Mouse (Mus musculus): ENCODE data around the gene Fyb.
A peak's percentile ranks its signal among the peaks of the same experiment; 100 is the strongest.
"Not testable (repeated sequence)": the region's sequence is repeated elsewhere in the genome, so short reads cannot be mapped to it uniquely, and the experiment has no call there.

Gene Fyb

DNA sequence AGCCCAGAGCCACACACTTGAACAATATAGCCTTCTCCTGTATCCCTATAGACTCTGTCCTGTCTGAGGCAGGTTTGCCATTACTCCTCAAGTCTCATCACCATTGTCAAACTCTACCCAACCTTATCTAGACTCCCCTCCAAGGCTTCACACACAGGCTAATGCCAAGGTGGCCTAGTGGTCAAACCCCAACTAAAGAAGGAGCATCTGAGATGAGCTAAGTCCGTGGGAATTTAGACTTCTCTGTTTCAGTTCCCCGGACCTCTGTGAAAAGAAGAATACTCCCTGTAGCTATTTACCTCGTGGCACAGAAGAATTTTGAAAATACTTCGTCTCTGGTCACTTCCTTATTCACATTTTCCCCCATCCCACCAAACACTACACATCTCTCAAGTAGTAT, 39.5 kb downstream of the Fyb start:
- no peak for DNase-seq (ENCODE audit: low read depth, low spot score)

DNA sequence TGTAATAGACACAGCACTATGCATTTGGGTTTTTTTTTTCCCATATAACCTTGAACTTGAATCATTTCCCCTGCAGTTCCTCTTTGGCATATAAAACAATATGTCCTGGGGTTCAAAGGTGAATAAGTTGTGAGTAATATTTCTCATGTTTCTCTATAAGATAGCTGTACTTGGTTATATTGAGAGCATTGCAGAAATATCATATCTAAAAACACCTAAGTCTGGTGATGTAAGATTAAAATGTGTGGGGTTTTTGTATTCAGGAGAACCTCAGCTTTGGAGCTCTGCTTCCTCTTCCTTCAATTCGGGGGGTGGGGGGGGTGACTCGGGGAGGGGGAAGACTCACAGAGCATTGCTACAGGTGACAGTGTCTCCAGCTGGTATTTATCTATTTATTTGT, 40.0 kb downstream of the Fyb start:
- DNase-seq (ENCODE audit: low read depth, low spot score), result no peak

DNA sequence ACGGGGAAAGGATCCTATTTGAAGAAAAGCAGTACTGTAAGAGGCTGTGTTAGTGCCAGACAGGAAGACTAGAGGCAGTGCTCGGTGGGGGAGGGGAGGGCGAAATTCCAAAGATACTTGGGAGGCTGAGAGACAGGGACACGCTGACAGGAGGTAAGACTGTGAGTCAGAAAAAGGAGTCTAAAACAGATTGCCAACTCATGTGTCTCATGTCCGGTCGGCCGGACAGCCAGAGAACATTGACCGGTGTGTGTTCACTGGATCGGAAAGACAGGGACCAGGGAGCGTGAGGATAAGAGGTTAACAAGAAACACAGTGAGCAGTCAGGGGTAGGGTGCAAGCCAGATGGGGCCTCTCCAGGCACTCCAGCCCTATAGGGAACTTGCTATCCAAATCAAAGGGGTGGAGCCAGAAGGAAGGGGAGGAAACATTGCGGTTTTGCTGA, 42.3 kb downstream of the Fyb start:
- DNase-seq (ENCODE audit: low read depth, low spot score), result no peak

DNA sequence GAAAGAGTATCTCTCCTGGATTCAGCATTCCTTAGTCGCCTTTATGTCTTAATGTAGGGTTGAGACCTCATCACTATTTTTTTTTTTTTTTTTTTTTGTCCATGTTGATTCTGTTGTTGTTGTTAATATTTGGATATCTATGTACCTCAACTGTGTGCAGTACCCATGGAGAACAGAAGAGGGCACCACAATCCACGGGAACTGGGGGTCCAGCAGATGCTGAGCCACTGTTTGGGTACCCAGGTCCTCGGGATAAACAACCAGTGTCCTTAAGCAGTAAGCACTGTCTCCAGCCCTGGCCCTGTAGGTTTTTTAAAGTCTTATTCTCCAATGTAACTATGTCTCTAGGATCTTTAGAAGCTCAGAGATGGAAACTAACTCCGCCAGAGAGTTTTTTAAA, 43.2 kb downstream of the Fyb start:
- no peak for DNase-seq (ENCODE audit: low read depth, low spot score)

DNA sequence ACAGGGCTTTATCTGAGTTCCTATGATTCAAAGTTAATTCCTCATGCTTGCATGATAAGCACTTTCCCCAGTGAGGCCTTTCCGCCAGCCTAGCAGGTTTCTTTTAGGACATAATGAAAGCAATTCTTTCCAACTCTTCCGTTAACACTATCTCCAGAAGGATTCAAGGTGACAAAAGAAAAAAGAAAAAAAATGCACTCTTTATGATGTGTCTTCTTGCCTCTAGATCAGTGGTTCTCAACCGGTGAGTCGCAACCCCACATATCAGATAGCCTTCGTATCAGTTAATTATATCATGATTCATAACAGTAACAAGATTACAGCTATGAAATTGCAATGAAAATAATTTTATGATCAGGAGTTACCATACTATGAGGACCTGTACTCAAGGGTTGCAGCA, 45.3 kb downstream of the Fyb start:
- no peak for DNase-seq (ENCODE audit: low read depth, low spot score)

DNA sequence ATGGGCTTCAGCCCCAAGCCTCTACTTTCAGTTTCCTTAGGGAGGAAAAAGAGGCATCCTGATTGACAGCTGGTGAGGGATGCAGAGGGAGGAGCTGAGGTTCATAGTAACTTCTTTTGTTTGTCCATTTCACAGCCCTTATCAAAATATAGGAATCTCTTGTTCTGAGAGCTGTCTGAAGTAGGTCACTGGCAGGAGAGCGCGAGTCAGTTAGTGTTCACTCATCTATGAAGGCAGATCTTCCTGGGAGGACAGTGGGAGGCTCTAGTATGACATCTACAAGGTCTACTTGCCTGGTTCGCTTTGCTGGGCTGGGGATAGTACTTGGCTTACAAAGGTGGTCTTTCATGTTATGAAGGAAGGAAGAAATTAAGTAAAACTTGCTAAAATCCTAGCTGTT, 46.0 kb downstream of the Fyb start:
- DNase-seq (ENCODE audit: low read depth, low spot score), result no peak

DNA sequence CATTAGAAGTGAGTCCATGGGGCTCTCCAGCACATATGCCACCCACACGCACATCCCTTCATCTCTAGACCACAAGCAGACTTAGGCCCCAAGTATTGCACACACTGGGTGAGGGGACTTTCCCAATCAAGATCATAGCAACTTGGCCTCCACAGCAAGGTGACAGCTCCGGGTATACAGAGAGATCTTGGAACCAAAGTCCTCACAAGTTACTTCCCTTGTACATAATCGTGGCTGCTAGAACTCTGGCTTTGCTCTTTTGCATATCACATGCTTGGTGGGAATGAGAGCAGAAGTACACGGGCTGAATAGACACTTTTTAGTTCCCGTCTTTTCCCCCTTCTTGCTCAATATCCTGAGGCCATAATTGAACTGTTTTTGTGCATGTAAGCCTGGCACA, 46.4 kb downstream of the Fyb start:
- no peak for DNase-seq (ENCODE audit: low read depth, low spot score)

DNA sequence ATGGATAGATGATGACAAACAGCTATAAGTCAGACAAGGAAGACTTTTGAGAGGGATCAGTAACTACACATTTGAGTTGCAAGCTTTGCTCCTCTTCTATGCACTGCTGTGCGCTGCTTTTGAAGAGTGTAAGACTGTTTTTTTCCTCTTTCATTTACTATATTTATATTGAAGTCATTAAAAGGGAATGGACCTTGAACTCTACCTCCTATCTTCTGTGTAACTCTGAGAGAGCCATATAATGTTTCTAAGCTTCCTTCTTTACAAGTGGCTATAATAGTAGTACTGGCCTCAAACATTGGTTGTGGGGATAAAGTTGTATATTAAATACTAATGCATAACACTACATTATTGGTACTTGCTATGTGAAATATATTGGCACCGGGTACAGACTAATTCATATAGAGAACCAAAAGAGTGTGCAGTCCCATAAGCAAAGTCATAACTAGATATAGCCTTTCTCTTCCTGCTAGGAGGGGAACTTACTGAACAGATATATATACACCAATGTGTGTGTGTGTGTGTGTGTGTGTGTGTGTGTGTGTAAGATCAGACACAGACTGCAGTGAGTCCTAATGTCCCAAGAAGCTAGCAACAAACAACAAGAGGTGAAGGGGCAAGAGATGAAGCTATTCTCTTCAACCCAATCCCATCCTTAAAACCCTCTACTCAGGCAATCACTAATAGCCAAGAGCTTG, 47.7 kb downstream of the Fyb start:
- no peak for DNase-seq (ENCODE audit: low read depth, low spot score)

DNA sequence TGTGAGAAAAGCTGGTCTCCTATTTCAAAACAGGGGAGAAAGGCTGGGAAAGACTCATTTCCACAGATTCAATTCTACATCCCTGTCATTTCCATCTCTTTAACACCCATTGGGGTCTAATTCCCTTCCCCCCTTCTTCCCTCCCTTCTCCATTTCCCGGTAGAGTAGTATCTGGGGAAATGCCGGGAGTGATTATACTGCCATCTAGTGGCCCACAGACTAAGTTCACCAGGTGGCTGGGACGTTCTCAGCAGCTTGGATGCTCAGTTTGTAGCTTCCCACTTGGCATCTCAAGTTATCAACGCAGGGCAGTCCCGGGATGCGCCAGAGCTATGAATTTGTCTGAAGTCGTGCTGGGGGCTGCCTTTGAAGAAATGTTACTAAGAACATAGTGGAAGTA, 48.2 kb downstream of the Fyb start:
- peak; percentile 16 for DNase-seq (ENCODE audit: low read depth, low spot score)

DNA sequence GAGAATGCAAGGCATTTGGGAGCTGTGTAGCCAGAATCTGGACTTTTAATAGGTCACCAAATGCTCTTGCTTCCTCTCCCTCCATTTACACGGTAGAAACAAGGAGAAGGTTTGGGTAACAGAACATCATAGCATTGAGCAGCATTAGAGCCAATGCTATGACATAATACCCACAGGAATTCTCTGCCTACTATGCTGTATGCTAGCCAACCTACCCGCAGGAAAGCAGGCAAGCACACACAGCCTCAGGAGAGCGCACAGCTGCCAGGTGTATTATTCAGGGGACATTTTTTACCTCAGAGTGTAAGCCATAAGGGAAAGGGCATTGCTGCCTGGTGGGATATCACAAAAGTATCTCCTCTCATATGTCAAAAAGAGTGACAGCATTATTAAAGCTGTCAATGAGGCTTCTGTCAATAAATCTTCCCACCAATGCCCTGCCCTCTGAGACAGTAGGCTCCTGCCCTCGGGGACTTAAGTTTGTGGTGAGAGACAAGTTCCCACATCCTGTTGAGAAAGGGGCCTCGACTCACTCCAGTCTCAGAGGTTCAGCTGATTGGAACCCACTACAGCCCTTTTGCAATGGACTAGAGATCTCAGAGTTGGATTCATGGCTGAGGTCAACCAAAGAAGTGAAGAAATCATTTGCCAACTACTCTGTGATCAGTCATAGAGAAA, 51.8 kb downstream of the Fyb start:
- no peak for DNase-seq (ENCODE audit: low read depth, low spot score)

DNA sequence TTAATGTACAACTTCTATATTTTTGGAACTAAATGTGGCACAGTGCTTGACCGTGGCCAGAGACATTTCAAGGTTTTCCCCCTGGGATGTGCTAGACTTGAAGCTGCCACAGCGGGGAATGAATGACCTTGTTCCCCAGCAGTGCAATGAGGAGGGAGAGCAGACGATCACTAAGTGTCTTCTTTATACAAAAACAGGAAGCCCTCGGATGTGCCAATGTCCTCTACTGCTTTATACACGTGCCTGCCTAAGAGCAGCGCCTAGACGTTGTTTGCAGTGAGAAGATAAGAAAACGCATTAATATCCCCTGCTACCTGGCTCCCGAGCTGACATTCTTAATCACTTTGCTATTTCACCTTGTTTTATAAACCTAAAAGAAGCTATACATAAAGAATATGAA, 55.3 kb downstream of the Fyb start:
- no peak for DNase-seq (ENCODE audit: low read depth, low spot score)

DNA sequence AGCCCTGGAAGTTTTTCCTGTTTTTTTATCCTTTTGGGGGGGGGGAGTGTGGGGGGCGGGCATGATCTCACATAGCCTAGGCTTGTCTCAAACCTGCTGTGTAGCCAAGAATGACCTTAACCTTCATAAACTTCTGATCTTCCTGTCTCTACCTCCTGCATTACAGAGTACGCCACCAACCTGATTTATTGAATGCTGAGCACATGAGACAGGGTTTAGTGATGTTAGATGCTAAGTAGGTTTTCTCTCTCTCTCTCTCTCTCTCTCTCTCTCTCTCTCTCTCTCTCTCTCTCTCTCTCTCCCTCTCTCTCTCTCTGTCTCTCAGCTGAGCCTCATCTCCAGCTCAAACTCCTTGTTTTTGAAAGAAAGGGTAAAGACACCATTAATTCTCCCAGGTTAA, 56.0 kb downstream of the Fyb start:
- no peak for DNase-seq (ENCODE audit: low read depth, low spot score)

DNA sequence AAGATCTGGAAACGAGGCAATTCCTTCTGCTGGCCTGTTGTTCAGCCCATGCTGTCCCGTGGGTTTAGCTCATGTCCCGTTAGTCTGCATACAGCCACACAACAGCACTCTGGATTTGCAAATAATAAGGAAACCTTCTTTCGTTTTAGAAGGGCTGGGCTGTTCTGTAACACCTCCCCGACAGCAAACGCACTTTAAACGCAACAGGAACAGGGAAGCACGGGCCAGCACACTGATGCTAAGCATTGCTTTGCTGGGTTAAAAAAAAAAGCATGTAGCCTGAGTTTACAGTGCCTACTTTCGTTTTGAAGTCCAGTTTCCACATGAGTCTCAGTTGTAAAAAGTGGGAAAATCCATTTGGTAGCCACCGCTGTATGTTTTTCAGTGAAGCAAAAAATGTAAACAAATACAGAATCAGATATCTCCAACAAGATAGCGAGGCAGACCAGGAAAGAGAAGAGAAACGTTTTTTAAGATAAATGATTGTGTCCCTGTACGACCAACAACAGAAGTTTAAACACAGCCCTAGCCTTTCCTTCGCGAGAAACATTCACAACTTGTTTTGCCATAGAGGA, 56.6 kb downstream of the Fyb start:
- DNase-seq (ENCODE audit: low read depth, low spot score), result no peak

DNA sequence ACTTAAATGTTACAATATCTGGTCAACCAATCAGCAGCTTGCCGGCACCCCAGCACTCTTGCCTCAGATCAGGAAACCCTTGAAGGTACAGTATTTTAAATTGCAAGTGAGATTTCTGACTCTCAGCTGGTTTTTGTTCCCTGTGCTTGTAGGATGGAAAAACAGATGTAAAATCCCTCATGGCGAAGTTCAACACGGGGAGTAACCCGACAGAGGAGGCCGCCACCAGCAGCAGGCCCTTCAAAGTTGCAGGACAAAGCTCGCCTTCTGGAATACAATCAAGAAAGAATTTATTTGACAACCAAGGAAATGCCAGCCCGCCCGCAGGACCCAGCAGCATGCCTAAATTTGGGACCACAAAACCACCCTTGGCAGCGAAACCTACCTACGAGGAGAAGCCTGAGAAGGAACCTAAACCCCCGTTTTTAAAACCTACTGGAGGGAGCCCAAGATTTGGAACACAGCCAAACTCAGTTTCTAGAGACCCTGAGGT, 57.2 kb downstream of the Fyb start:
- DNase-seq (ENCODE audit: low read depth, low spot score), result no peak

DNA sequence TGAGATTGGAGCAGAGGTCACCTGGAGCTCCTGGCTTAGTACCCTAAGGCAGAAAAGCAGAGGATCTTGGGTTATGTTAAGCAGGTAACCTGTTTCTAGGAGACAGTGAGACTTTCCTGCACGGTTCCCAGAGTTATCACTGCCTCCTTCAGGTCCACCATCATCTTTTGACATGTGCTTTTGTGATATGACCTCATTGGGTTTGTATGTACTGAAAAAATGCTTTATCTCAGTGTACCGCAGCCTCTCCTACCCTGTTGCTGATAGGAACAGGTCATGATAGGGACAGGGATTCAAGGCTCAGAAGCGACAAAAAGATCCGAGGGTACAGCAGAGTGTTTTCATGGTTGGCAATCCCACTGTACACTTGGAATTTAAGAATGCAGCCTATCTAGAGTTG, 62.0 kb downstream of the Fyb start:
- no peak for DNase-seq (ENCODE audit: low read depth, low spot score)

DNA sequence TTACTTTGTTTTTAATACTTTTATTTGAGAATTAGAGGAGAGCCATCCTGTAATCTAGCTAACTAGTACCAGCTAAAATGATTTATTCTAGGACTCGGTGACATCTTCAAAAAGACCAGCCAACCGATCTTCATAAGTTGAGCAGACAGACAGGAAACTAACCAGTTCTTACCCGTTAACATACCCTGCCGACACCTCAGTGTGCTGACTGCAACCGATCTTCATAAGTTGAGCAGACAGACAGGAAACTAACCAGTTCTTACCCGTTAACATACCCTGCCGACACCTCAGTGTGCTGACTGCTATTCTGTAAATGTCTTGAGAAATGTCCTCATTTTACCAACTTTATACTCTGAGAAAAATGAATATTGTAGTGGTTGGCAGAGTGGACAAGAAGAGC, 63.7 kb downstream of the Fyb start:
- DNase-seq (ENCODE audit: low read depth, low spot score), result not testable (repeated sequence)

DNA sequence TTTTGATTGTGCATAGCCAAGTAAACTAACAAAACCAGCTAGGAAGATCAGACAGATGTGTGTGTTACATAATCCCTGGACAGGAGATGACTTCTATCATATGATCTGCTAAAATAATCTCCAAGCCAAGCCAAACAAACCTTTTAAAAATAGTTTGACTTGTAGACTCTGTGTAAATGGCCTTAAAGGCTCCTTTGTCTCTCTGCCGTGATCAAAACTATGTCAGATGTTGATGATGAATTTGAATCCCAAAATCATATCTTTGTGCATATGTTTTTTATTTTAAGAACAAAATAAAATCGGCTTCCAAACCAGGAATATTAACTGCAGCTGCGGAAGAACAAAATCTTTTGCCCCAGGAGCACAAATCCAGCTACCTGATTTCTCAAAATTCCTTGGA, 64.9 kb downstream of the Fyb start:
- no peak for DNase-seq (ENCODE audit: low read depth, low spot score)

DNA sequence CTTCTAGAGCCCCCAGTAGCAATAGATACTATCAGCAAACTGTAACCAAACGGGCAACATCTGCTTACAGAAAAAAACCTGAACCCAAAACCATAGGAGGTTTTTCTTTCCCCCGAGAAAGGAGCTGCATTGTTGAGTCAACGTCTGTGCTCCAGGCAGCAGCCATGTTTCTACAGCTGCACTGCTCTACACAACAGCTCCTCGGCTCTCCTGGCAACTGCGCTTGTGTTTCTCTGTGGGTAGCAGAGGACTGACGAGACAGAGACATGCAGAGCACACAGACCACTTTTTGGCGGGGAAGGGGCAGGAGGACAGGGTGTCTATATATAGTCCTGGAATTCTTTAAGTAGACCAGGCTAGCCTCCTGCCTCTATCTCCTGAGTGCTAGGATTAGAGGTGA, 65.5 kb downstream of the Fyb start:
- DNase-seq (ENCODE audit: low read depth, low spot score), result no peak

DNA sequence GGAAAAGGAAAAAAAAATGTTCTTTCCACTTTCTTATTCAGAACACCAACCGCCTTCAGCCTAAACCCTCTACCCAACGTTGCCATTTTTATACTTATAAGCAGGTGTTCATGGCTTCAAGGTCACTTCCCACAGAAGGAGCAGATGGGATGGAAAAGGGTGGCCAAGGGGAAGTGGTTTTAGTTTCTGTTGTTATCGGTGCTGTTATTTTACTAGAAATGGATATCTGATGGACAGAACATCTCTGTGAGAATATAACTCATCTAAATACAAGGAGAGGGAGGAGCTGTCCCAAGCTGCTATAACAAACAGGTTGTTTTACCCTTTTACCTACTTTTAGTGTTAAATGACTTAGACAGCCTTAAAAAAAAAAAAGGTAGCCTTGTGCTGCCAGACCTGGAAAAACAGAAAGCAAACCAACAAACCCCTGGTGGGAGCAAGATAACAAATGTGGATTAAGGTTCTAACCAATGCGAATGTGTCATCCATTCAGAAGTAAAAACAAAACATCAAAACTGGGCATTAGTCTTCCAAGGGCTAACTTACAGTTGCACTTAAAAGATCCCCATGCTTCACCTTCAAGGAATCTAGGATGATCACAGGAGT, 68.3 kb downstream of the Fyb start:
- DNase-seq (ENCODE audit: low read depth, low spot score), result no peak

DNA sequence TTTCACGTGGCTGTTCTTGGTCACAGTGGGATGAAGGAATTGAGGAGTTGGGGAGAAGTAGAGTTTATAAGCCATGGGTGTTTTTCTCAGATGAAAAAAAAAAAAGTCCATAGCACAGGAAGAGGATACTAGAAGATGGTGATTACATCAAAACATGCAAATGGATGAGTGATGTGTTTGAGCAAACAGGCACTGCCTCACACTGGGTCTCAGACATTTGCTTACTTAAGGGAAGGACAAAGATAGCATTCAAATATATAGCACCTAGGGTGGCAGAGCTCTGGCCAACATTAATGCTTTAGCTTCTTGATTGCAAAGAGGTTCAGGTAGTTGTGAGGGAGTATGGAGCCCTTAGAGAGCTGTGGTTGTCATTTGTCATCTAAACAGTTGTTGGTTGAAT, 68.9 kb downstream of the Fyb start:
- no peak for DNase-seq (ENCODE audit: low read depth, low spot score)

DNA sequence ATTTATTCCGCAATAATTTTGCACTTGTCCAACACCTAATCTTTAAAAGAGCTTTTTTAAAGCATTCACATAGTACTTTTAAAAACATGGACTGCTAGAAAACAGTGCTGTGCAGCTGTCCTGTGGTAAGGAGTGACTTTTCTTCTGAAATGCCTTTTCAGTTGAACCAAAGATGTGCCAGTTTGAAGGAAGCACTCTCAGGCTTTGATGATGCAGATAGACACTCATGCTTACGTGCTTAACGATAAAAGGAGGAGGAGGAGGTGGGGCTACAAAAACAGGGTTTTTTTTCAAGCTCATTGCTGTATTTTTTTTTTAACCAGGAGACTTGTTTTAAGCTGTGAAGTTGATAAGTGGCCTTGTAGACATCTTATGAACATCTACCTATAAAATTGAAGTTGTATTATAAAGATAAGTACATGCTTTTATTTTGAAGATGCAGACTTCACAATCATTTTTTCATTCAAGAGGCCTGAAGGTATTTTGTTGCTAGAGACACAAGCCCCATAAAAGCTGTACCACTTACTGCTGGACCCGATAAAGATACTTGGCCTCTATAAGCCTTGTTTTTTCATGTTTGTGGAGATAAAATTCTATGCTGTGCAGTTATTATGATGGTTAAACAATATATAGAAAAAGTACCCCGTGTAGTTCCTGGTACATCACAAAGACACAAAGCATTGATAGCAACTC, 70.1 kb downstream of the Fyb start:
- DNase-seq (ENCODE audit: low read depth, low spot score), result no peak

DNA sequence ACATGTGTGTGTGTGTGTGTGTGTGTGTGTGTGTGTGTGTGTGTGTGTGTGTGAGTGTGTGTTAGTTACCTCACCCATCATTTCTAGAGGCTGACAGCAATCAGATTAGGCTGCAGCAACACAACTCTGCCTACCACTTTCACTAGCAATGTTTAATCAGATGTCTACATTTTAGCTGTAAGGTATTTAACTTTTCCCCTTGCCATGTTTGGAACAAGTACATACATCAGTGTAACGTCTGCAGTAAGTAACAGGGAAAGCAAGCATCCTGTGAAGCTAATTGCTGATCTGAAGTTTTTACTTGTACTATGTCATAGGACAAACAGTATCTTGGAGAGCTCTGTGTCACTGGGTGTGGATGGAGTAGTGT, 70.6 kb downstream of the Fyb start:
- DNase-seq (ENCODE audit: low read depth, low spot score), result no peak
